Mouse (Mus musculus): ENCODE data around the gene Grwd1.
A peak's percentile ranks its signal among the peaks of the same experiment; 100 is the strongest.

- TF ChIP-seq CTCF (IDR thresholded peaks at IDR 0.05; ENCODE audit: low read depth) = no peak
- peak; percentile 72 for TF ChIP-seq EP300 (IDR thresholded peaks at IDR 0.05; ENCODE audit: low read depth)
Measured at GRCm38 (mm10) chr7:45796950-45797349, 33.8 kb downstream of the Grwd1 start.
